Mouse (Mus musculus): ENCODE results near the gene 1110012L19Rik. TPM values are rescaled to one million over a fixed set of nuclear protein-coding genes. Genes with fewer than 3 reads are reported as not detected.
"Not testable (repeated sequence)": the region's sequence is repeated elsewhere in the genome, so short reads cannot be mapped to it uniquely, and the experiment has no call there.

Gene 1110012L19Rik
- total RNA-seq (2021): 10 to 100 TPM; 12.2 to 14.1 TPM
- long read RNA-seq, experiment 1, transcript 1110012L19Rik-201 (3 exons, 1,094 nt): major isoform, 11 of 13 reads
- long read RNA-seq, experiment 1, partial matches to known transcripts: 1 of 13 reads
- long read RNA-seq, experiment 1, other reads (novel, unspliced or antisense): 1 of 13 reads
- long read RNA-seq, experiment 2, transcript 1110012L19Rik-201 (3 exons, 1,094 nt): major isoform, 18 of 19 reads
- long read RNA-seq, experiment 2, partial matches to known transcripts: 1 of 19 reads
- long read RNA-seq, experiment 2, other reads (novel, unspliced or antisense): 0 of 19 reads

DNA sequence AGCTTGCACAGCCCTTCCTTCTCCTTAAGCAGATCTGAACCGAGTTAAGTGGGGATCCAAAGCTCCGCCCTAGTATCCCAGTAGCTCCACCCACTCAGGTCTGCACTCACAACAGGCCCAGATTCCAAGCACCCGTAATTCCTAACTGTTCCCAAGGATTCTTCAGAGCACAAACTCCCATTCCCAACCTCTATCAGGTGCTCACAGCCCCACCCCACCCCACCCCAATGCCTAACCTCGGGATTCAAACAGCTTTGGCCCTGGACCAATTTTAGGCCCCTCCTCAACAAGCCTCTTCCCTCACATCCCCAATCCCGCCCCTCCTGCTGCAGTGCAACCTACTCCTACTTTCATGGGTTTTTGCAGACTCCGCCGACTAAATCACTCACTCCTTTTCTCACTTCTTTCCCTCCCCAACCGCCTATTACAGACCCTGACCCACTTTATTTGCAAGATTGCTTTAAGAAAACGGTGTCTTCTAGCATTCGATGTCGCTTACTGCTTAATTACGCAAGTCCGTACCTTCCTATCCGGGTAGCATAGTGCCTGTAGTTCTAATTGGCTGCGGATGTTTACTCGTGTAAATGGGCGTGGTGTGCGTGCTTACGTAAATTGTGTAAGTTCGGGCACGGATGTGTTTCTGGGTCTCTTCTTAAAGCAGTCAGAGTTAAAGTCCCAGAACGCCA lies at the start of gene 1110012L19Rik:
1110012L19Rik (plus strand) TSS at position 602 of the 686 bp plus-strand sequence.
- peak; percentile 27 for DNase-seq

- no peak for DNase-seq
Measured at GRCm38 (mm10) chrX:70362985-70363384, 22.7 kb upstream of the 1110012L19Rik start.

DNA sequence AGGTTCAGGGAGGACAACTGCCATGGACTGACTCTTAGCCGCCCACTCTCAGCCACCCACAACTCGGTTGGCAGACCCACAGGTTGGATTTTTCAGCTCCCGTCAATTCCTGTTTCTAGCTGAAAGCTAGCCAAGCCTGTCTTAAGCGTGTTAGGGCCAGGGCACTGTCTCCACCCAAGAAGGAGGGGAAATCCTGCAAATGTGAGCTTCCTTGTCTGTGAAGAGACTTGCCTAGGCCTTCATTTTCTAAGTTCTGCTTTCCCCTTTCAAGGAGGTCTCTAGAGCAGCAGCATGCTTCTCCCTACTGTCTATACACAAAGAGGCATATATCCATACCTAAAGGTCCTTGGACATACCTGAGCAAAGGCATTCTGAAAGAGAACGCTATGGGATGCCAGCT lies 22.2 kb upstream of the 1110012L19Rik start:
- DNase-seq: no peak

DNA sequence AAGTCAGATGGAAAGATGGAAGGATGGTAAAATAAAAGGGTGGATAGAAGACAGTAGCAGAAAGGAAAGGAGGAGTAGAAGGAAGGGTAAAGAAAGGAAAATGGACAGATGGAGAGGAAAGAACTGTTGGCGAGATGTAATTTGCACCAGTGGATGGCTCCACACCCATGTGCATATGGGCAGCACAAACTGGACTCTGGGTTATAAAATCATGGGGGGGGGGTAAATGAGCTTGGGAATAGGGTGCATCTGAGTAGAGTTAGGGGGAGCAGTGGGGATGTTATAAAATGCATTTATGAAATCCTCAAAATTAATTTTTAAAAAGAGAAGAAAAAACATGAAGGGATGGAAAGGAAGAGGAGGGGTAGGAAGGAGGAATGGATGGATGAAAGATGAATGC lies 21.5 kb upstream of the 1110012L19Rik start:
- no peak for DNase-seq

DNA sequence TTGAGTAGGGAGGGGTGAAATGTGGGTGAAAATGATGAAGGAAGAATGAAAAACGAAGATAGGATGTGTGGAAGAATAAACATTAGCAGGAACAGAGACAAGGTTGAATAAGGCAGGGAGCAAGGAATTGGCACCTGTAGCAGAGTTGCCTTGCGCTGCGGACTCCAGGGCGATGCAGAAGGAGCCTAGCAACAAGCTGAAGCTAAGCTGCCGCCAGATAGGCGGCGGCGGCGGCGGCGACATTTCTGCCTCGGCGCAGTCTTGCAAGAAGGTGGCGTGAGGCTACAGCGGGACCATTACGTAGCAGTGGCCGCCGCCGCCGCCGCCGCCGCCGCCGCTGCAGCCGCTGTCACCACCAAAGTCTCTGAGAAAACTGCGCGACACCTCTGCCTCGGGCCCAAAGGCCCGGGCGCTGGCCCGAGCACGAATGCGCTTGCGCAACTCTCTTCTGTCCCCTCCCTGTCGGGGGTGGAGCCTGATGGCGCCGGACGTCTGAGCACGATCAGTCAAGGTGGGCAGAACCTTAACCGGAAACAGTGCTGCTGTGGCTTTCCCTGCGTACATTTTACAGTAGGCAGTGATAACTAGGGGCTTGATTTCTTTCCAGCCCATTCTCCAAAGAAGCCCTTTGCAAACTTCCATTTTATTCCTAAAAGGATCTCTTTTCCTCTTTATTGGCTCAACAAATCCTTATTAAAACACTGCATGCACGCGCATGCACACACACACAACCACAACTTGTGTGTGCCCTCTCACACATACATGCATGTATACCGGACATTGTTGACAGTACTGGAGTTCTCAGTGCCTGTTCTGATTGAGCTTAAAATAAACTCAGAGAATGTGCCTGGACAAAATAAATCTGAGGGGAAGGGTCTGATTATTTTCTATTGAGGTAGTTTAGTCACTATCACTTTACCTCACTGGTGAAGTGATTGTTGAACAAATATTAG lies 20.7 kb upstream of the 1110012L19Rik start, which contains the start of gene Ids:
Ids (minus strand) TSS at position 424 of the 953 bp plus-strand sequence.
- peak; percentile 79 for DNase-seq

GRCm38 (mm10) chrX:70369758-70370157 lies 15.9 kb upstream of the 1110012L19Rik start:
- DNase-seq: not testable (repeated sequence)

DNA sequence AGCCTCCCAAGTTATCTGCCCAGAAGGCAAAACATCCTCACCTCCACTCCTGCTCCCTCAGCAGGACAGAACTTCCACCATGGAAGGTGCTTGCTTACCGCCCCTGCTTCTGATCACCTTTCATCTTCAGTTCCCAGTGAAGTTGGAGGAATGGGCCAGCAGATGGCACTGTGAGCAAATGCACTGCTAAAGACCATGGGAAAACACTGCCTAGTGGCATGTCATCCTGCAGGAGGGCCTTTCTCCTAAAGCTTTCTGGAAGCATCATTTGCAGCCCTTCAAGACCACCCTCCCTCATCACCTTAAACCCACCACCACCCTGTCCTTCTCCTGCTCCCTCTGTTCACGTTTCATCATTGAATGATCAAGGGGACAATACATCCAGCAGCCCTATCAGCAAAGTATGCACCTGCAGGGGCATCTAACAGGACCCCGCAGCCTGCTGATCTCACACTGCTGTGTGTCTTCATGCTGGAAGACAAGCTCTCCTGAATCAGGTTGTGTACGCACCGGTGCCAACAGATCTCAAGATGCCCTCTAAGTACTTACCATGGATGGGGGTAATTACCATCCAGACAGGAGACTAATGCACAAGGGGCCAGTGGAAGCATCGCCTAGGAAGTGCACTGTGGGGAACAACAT lies 11.1 kb upstream of the 1110012L19Rik start:
- not testable (repeated sequence) for DNase-seq

DNA sequence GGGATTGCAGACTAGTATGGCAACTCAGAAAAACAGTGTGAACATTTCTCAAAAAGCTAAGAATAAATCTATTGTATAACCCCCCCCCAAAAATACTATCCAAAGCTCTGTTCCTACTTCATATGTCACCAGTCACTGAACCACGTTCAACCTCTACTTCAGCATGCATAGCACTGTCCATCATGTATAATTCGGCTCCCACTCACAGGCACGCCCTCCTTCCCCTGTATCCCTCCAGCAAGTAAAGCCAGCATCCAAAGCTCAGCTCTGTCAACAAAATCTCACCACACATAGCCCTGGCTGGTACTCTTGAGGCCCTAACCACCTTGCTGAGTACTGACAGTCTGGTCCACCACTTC lies 781 bp upstream of the 1110012L19Rik start:
- no peak for DNase-seq

- DNase-seq: peak; percentile 5
Measured at GRCm38 (mm10) chrX:70385962-70386351, 280 bp downstream of the 1110012L19Rik start.

DNA sequence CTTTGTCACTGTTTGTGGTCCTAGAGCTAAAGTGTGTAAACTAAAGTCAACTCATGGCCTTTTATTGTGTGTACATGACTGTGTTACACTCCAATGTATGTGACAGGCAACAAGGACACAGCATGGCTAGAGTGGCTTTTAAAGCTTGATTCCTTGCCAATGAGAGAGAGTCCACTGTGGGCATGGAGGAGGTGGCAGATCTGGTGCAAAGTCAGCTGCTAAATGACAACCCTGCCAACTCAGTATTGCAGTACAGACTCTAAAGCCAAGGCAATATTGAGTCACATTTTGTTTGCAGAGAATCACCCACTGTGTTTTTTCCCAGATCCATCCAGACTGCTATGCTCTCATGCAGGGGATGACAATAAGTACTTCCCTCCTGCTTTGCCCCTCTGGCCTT lies 7.0 kb downstream of the 1110012L19Rik start:
- not testable (repeated sequence) for DNase-seq

DNA sequence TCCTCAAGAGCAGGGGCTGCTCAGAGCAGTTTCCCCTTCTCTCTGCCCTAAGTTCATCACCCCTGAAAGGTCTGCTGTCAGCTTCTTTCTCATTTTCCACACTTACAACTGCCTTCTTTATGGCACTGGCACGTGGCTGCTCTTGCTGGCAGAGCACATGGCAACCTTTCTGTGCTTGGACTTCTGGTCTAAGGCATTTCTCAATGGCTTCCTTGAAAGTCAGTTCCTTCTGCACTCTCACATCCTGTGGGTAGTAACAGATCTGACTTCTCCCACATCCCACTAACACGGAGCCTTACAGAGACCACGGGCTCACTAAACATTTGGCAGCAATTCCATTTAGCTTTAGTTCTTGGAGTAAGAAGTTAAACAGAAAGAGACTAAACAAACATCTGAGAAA lies 39.8 kb downstream of the 1110012L19Rik start:
- not testable (repeated sequence) for DNase-seq

Other genes with a start within 250 kb of the 1110012L19Rik start
- gene Ids, start 20.8 kb upstream of the 1110012L19Rik start, total RNA-seq (2021): 10 to 100 TPM; 15.6 to 16.4 TPM
- 10 to 100 TPM; 28.3 to 32.5 TPM for gene Tmem185a, start 91.3 kb downstream of the 1110012L19Rik start, total RNA-seq (2021)

Measured in gastrocnemius, postnatal 10 days (tissue).